Mouse (Mus musculus) kidney, adult 2 months (tissue): Measurements from ENCODE around the gene Zbtb17. TPM values are rescaled to one million over a fixed set of nuclear protein-coding genes. Genes with fewer than 3 reads are reported as not detected.

Source experiments
- DNase-seq: peaks from one replicate; pipeline ENCODE4 v3.0.0; 2021
- H3K27ac ChIP-seq: fragments of 200-500 bp; 2 replicates; pipeline ENCODE4 v1.5.1; 2012; ENCODE audit warnings: low read depth, low read length, control low read depth, inconsistent platforms; ENCODE audit not compliant: insufficient read depth
- H3K27me3 ChIP-seq: fragments of 200-500 bp; replicated peaks from 2 replicates; pipeline ENCODE4 v1.6.1; 2012; ENCODE audit warnings: mild to moderate bottlenecking, moderate library complexity, low read length, inconsistent platforms; ENCODE audit not compliant: control insufficient read depth, insufficient read depth
- H3K36me3 ChIP-seq: fragments of 200-500 bp; 2 replicates; pipeline ENCODE4 v1.6.1; 2012; ENCODE audit warnings: mild to moderate bottlenecking, moderate library complexity, low read length, inconsistent platforms; ENCODE audit not compliant: control insufficient read depth, insufficient read depth
- H3K4me1 ChIP-seq: fragments of 200-500 bp; 2 replicates; pipeline ENCODE4 v1.6.1; 2011; ENCODE audit warnings: low read length; ENCODE audit not compliant: control insufficient read depth, insufficient read depth
- H3K4me3 ChIP-seq: fragments of 200-500 bp; 2 replicates; pipeline ENCODE4 v1.5.1; 2011; ENCODE audit warnings: mild to moderate bottlenecking, low read depth, low read length, control low read depth; ENCODE audit not compliant: insufficient read depth
- CTCF ChIP-seq: fragments of 200-500 bp; conservative IDR thresholded peaks from 2 replicates; pipeline ENCODE4 v1.5.1; 2011; ENCODE audit warnings: low read depth, mild to moderate bottlenecking, control low read depth, low read length, moderate library complexity, mixed read lengths; ENCODE audit not compliant: insufficient read depth, insufficient read length
- POLR2A ChIP-seq: fragments of 200-500 bp; IDR thresholded peaks from one replicate; pipeline ENCODE4 v1.6.1; 2011; ENCODE audit warnings: low read depth, low read length, control low read depth
- WGBS: fragments of 180-500 bp; shearing (Covaris S2); methylation state at CpG from one replicate; pipeline ENCODE4 v1.1.7; 2018; 5-methylcytosine and 5-hydroxymethylcytosine counted together
- polyA plus RNA-seq: library from polyadenylated mRNA; depleted of rRNA; stranded (reverse); fragments of >200 nt; gene quantifications from 2 replicates; pipeline ENCODE4 v1.2.3, GENCODE M21; 2012

Gene Zbtb17
- polyA plus RNA-seq, 1 experiment: 23.4 TPM

GRCm38 (mm10) chr4:141477681-141478102 is 33.2 kb downstream of the Zbtb17 start:
- no peaks in the 10 kb centered on the region for H3K27me3 ChIP-seq
- peak; percentile 65 for DNase-seq
- peaks cover 23% of the 10 kb centered on the region for H3K36me3 ChIP-seq
- H3K4me1 ChIP-seq: no peaks in the 10 kb centered on the region
- TF ChIP-seq CTCF: no peak
- no peak for TF ChIP-seq POLR2A
- H3K4me3 ChIP-seq: no peak overlapping the region
- 81% methylated on average over 16 of the region's 16 CpGs for WGBS
- H3K27ac ChIP-seq: no peak overlapping the region; the same call in 1 of the 2 replicates

- Histone ChIP-seq H3K4me1 (no peaks in the 10 kb centered on the region), H3K4me3 (no peak overlapping the region), H3K27me3 (no peaks in the 10 kb centered on the region), H3K27ac (no peak overlapping the region), H3K36me3 (peaks cover 23% of the 10 kb centered on the region)
- no peak for DNase-seq
- WGBS: 84% methylated on average over 23 of the region's 23 CpGs
- TF ChIP-seq CTCF (no peak), POLR2A (no peak)
Measured at GRCm38 (mm10) chr4:141478225-141478624, 33.8 kb downstream of the Zbtb17 start.

- no peak for DNase-seq
- no peak overlapping the region for H3K4me3 ChIP-seq
- H3K27me3 ChIP-seq: no peaks in the 10 kb centered on the region
- peaks cover 26% of the 10 kb centered on the region for H3K36me3 ChIP-seq
- no peak overlapping the region for H3K27ac ChIP-seq
- WGBS: 95% methylated on average over 32 of the region's 32 CpGs
- TF ChIP-seq POLR2A: no peak
- no peak for TF ChIP-seq CTCF
- H3K4me1 ChIP-seq: no peaks in the 10 kb centered on the region
Measured at GRCm38 (mm10) chr4:141478794-141479193, 34.3 kb downstream of the Zbtb17 start.

- TF ChIP-seq POLR2A (no peak), CTCF (no peak)
- 93% methylated on average over 8 of the region's 8 CpGs for WGBS
- Histone ChIP-seq H3K27me3 (no peaks in the 10 kb centered on the region), H3K36me3 (peaks cover 26% of the 10 kb centered on the region), H3K27ac (no peak overlapping the region), H3K4me3 (no peak overlapping the region), H3K4me1 (no peaks in the 10 kb centered on the region)
- DNase-seq: no peak
Measured at GRCm38 (mm10) chr4:141479411-141479810, 35.0 kb downstream of the Zbtb17 start.

GRCm38 (mm10) chr4:141484071-141484470 is 39.6 kb downstream of the Zbtb17 start:
- DNase-seq: no peak
- TF ChIP-seq POLR2A: no peak
- no peak for TF ChIP-seq CTCF
- WGBS: 58% methylated on average over 11 of the region's 11 CpGs
- Histone ChIP-seq H3K36me3 (peaks cover 4% of the 10 kb centered on the region), H3K4me3 (no peak overlapping the region), H3K27ac (no peak overlapping the region), H3K27me3 (no peaks in the 10 kb centered on the region), H3K4me1 (no peaks in the 10 kb centered on the region)

- no peaks in the 10 kb centered on the region for H3K4me1 ChIP-seq
- TF ChIP-seq CTCF (no peak), POLR2A (no peak)
- H3K36me3 ChIP-seq: peaks cover 6% of the 10 kb centered on the region
- H3K4me3 ChIP-seq: no peak overlapping the region
- H3K27ac ChIP-seq: no peak overlapping the region
- no peaks in the 10 kb centered on the region for H3K27me3 ChIP-seq
- no peak for DNase-seq
- 94% methylated on average over 11 of the region's 11 CpGs for WGBS
Measured at GRCm38 (mm10) chr4:141487581-141487980, 43.1 kb downstream of the Zbtb17 start.

GRCm38 (mm10) chr4:141488670-141489069 is 44.2 kb downstream of the Zbtb17 start:
- DNase-seq: peak; percentile 39
- Histone ChIP-seq H3K36me3 (peaks cover 2% of the 10 kb centered on the region), H3K4me1 (no peaks in the 10 kb centered on the region), H3K27me3 (no peaks in the 10 kb centered on the region), H3K4me3 (no peak overlapping the region), H3K27ac (no peak overlapping the region)
- peak; percentile 67 for TF ChIP-seq CTCF
- TF ChIP-seq POLR2A: no peak
- 89% methylated on average over 4 of the region's 4 CpGs for WGBS

GRCm38 (mm10) chr4:141500637-141501036 is 56.2 kb downstream of the Zbtb17 start:
- WGBS: 30% methylated on average over 4 of the region's 4 CpGs
- Histone ChIP-seq H3K36me3 (no peaks in the 10 kb centered on the region), H3K27me3 (no peaks in the 10 kb centered on the region), H3K27ac (peak overlapping the region; percentile 27; the same call in 1 of the 2 replicates), H3K4me3 (no peak overlapping the region), H3K4me1 (peaks cover 15% of the 10 kb centered on the region)
- no peak for TF ChIP-seq CTCF
- no peak for TF ChIP-seq POLR2A
- DNase-seq: peak; percentile 66
